Mouse (Mus musculus): ENCODE data around the gene Gm21972. TPM values are rescaled to one million over a fixed set of nuclear protein-coding genes. Genes with fewer than 3 reads are reported as not detected.

The Gm21972 gene
- polyA plus RNA-seq, 1 experiment from 2014 or later = 0.45 TPM

GRCm38 (mm10) chr1:86194044-86194443, 60.6 kb downstream of the Gm21972 start:
- Histone ChIP-seq H3K36me3 (peaks cover 32% of the 10 kb centered on the region), H3K9ac (no peak overlapping the region), H3K9me3 (replicated peaks) (no peaks in the 10 kb centered on the region), H3K4me2 (no peak overlapping the region), H3K4me3 (replicated peaks) (no peak overlapping the region), H3K27ac (no peak overlapping the region), H3K4me1 (replicated peaks) (peaks cover 5% of the 10 kb centered on the region), H3K27me3 (no peaks in the 10 kb centered on the region)
- 62% methylated on average over 7 of the region's 7 CpGs for WGBS (ENCODE audit: insufficient replicate concordance)
- DNase-seq (no peak), ATAC-seq (ENCODE audit: low read depth) (no peak)

- 76% methylated on average over 6 of the region's 6 CpGs for WGBS (ENCODE audit: insufficient replicate concordance)
- H3K4me2 ChIP-seq = no peak overlapping the region
- no peak overlapping the region for H3K4me3 ChIP-seq (replicated peaks)
- H3K27ac ChIP-seq = no peak overlapping the region
- ATAC-seq (ENCODE audit: low read depth) = no peak
- no peaks in the 10 kb centered on the region for H3K27me3 ChIP-seq
- no peaks in the 10 kb centered on the region for H3K4me1 ChIP-seq (replicated peaks)
- no peak for DNase-seq
- H3K9ac ChIP-seq = no peak overlapping the region
- H3K9me3 ChIP-seq (replicated peaks) = no peaks in the 10 kb centered on the region
- H3K36me3 ChIP-seq = peaks cover 58% of the 10 kb centered on the region
Observed at GRCm38 (mm10) chr1:86198276-86198675, 64.8 kb downstream of the Gm21972 start.

DNA sequence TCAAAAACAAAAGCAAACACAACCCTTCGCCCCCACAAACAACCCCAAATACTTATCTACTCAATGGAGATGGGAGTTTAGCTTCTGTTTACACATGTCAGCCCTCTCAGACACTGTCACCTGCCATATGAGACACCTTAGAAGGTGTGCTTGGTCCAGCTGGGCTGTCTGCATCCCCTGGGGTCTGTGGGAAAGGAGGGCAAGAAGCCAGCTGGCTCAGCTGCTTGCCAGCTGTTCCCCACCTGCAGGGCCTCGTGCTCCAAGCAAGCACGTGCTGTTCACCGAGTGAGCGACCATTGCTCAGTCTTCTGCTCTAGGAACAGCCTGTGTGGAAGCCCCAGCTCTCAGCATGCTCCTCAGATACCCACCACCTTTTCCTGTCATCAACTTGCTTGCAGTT, 65.6 kb downstream of the Gm21972 start:
- ATAC-seq (ENCODE audit: low read depth) (no peak), DNase-seq (no peak)
- no peak overlapping the region for H3K27ac ChIP-seq
- no peaks in the 10 kb centered on the region for H3K4me1 ChIP-seq (replicated peaks)
- 89% methylated on average over 5 of the region's 5 CpGs for WGBS (ENCODE audit: insufficient replicate concordance)
- no peaks in the 10 kb centered on the region for H3K27me3 ChIP-seq
- peaks cover 64% of the 10 kb centered on the region for H3K36me3 ChIP-seq
- no peak overlapping the region for H3K9ac ChIP-seq
- H3K4me3 ChIP-seq (replicated peaks) = no peak overlapping the region
- no peaks in the 10 kb centered on the region for H3K9me3 ChIP-seq (replicated peaks)
- H3K4me2 ChIP-seq = no peak overlapping the region

- Histone ChIP-seq H3K9me3 (replicated peaks) (no peaks in the 10 kb centered on the region), H3K4me1 (replicated peaks) (no peaks in the 10 kb centered on the region), H3K4me3 (replicated peaks) (no peak overlapping the region), H3K4me2 (no peak overlapping the region), H3K27me3 (no peaks in the 10 kb centered on the region), H3K36me3 (peaks cover 59% of the 10 kb centered on the region), H3K27ac (no peak overlapping the region), H3K9ac (no peak overlapping the region)
- ATAC-seq (ENCODE audit: low read depth) (no peak), DNase-seq (no peak)
Observed at GRCm38 (mm10) chr1:86201312-86201711, 67.9 kb downstream of the Gm21972 start.

GRCm38 (mm10) chr1:86202617-86203219, 69.3 kb downstream of the Gm21972 start:
- no peak for DNase-seq
- 83% methylated on average over 9 of the region's 9 CpGs for WGBS (ENCODE audit: insufficient replicate concordance)
- ATAC-seq (ENCODE audit: low read depth) = no peak
- Histone ChIP-seq H3K9me3 (replicated peaks) (no peaks in the 10 kb centered on the region), H3K4me3 (replicated peaks) (no peak overlapping the region), H3K4me2 (no peak overlapping the region), H3K27ac (no peak overlapping the region), H3K9ac (no peak overlapping the region), H3K4me1 (replicated peaks) (no peaks in the 10 kb centered on the region), H3K36me3 (peaks cover 52% of the 10 kb centered on the region), H3K27me3 (no peaks in the 10 kb centered on the region)

GRCm38 (mm10) chr1:86210676-86211075, 77.2 kb downstream of the Gm21972 start:
- ATAC-seq (ENCODE audit: low read depth) (no peak), DNase-seq (no peak)
- peaks cover 39% of the 10 kb centered on the region for H3K36me3 ChIP-seq
- no peaks in the 10 kb centered on the region for H3K9me3 ChIP-seq (replicated peaks)
- H3K9ac ChIP-seq = 0 out of 2 replicates have a peak overlapping the region, but pooled peaks have one; percentile 33
- peak overlapping the region; percentile 7; the same call in 1 of the 2 replicates for H3K27ac ChIP-seq
- 69% methylated on average over 7 of the region's 7 CpGs for WGBS (ENCODE audit: insufficient replicate concordance)
- no peak overlapping the region for H3K4me3 ChIP-seq (replicated peaks)
- no peak overlapping the region for H3K4me2 ChIP-seq
- H3K4me1 ChIP-seq (replicated peaks) = peaks cover 56% of the 10 kb centered on the region
- no peaks in the 10 kb centered on the region for H3K27me3 ChIP-seq

DNA sequence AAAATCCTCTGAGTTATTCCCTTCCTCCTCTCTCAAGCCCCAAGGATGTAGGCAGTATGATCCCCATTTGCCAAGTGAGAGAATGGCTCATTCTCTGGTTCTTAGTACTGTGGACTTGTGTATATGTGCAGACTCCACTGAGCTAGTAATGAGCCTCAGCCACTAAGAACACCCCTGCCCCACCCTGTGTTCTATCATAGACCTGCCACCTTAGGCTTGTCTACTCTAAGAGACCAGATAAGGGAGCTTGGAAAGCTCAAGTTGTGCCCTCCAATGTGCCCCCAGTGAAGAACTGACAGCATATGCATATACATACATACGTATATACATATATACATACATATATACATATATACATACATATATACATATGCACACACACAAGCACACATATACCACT, 78.1 kb downstream of the Gm21972 start:
- Histone ChIP-seq H3K27ac (peak overlapping the region; percentile 74), H3K4me3 (replicated peaks) (no peak overlapping the region; the same call in 1 of the 2 replicates), H3K9me3 (replicated peaks) (no peaks in the 10 kb centered on the region), H3K27me3 (no peaks in the 10 kb centered on the region), H3K9ac (0 out of 2 replicates have a peak overlapping the region, but pooled peaks have one; percentile 33), H3K4me2 (peak overlapping the region; percentile 55), H3K36me3 (peaks cover 40% of the 10 kb centered on the region), H3K4me1 (replicated peaks) (peaks cover 60% of the 10 kb centered on the region)
- ATAC-seq (ENCODE audit: low read depth) (peak; percentile 96), DNase-seq (peak; percentile 62)
- WGBS (ENCODE audit: insufficient replicate concordance) = 24% methylated on average over 1 of the region's 1 CpGs

Other genes with a start within 250 kb of the Gm21972 start
- 38.3 and 39.7 TPM in 2 replicates for gene Itm2c, start 239.4 kb upstream of the Gm21972 start, polyA plus RNA-seq (2015; fragmentation: Nextera tagmentation; extraction: Ambion mirVana)
- not detected in 2 replicates for gene 4933407L21Rik, start 205.2 kb upstream of the Gm21972 start, polyA plus RNA-seq (2015; fragmentation: Nextera tagmentation; extraction: Ambion mirVana)
- 0.05 TPM in 2 replicates for gene Gpr55, start 172.6 kb upstream of the Gm21972 start, polyA plus RNA-seq (2015; fragmentation: Nextera tagmentation; extraction: Ambion mirVana)
- 0.13 TPM in 2 replicates for gene Spata3, start 116.8 kb upstream of the Gm21972 start, polyA plus RNA-seq (2015; fragmentation: Nextera tagmentation; extraction: Ambion mirVana)
- gene 2810459M11Rik, start 87.8 kb upstream of the Gm21972 start, polyA plus RNA-seq (2015; fragmentation: Nextera tagmentation; extraction: Ambion mirVana) = 16.0 and 17.4 TPM in 2 replicates
- gene Psmd1, start 69.2 kb upstream of the Gm21972 start, polyA plus RNA-seq (2015; fragmentation: Nextera tagmentation; extraction: Ambion mirVana) = 134 and 155 TPM in 2 replicates
- gene Htr2b, start 21.7 kb upstream of the Gm21972 start, polyA plus RNA-seq (2015; fragmentation: Nextera tagmentation; extraction: Ambion mirVana) = 0.20 TPM in 1 of 2 replicates, not detected in the other
- 11.7 and 12.8 TPM in 2 replicates for gene Armc9, start 21.1 kb downstream of the Gm21972 start, polyA plus RNA-seq (2015; fragmentation: Nextera tagmentation; extraction: Ambion mirVana)
- 2.4 and 3.2 TPM in 2 replicates for gene B3gnt7, start 169.2 kb downstream of the Gm21972 start, polyA plus RNA-seq (2015; fragmentation: Nextera tagmentation; extraction: Ambion mirVana)
- 423 and 530 TPM in 2 replicates for gene Ncl, start 225.8 kb downstream of the Gm21972 start, polyA plus RNA-seq (2015; fragmentation: Nextera tagmentation; extraction: Ambion mirVana)